Mouse (Mus musculus): ENCODE results near the gene Snx4. TPM values are rescaled to one million over a fixed set of nuclear protein-coding genes. Genes with fewer than 3 reads are reported as not detected.

The Snx4 gene
- total and polyA plus RNA-seq, 3 experiments, result 33.2 to 56.3 (median 47.0) TPM

DNA sequence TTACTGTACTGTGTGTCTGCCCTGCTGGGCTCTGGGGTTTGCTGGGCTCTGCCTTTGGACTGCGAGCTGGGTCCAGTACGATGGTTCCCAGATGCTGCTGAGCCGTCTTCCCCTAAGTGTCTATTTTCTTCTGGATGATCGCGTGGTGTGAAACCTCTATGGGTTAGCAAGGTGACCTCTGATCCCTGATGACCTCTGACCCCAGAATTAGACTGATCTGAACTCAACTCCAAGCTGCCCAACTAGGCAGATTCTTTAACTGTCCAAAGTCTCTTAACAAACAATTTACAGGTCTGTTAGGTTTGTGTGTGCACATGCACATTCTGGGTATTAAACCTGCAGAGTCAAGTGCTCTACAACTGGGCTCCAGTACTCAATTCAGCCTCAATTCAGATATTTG, 91.9 kb downstream of the Snx4 start:
- no peak for ATAC-seq (ENCODE audit: extremely low read depth, insufficient number of reproducible peaks, low FRiP score, poor library complexity, severe bottlenecking)
- no peak for DNase-seq (ENCODE audit: low spot score)
- Histone ChIP-seq H3K27me3 (ENCODE audit: insufficient read depth, low read length) (peaks cover 55% of the 10 kb centered on the region), H3K4me1 (ENCODE audit: insufficient read depth, low read depth, low read length) (peaks cover 14% of the 10 kb centered on the region), H3K36me3 (replicated peaks) (no peaks in the 10 kb centered on the region), H3K9me3 (replicated peaks) (no peaks in the 10 kb centered on the region), H3K4me3 (ENCODE audit: low read depth, low read length) (no peak overlapping the region)
- TF ChIP-seq TAL1 (conservative IDR thresholded peaks at IDR 0.05; ENCODE audit: low read depth, low read length) (no peak), CTCF (IDR thresholded peaks at IDR 0.05; ENCODE audit: low read depth, low read length) (no peak)

GRCm38 (mm10) chr16:33343601-33344000, 92.4 kb downstream of the Snx4 start:
- no peaks in the 10 kb centered on the region for H3K9me3 ChIP-seq (replicated peaks)
- DNase-seq (ENCODE audit: low spot score) (no peak), ATAC-seq (ENCODE audit: extremely low read depth, insufficient number of reproducible peaks, low FRiP score, poor library complexity, severe bottlenecking) (no peak)
- peaks cover 14% of the 10 kb centered on the region for H3K4me1 ChIP-seq (ENCODE audit: insufficient read depth, low read depth, low read length)
- TF ChIP-seq GATA1 (IDR thresholded peaks at IDR 0.05; ENCODE audit: borderline replicate concordance, low read length) (no peak), GATA2 (IDR thresholded peaks at IDR 0.05; ENCODE audit: borderline replicate concordance, low read depth, low read length) (no peak), CTCF (IDR thresholded peaks at IDR 0.05; ENCODE audit: low read depth, low read length) (no peak), POLR2AphosphoS5 (IDR thresholded peaks at IDR 0.05; ENCODE audit: insufficient replicate concordance, low read depth, low read length) (no peak), TAL1 (conservative IDR thresholded peaks at IDR 0.05; ENCODE audit: low read depth, low read length) (no peak)
- H3K4me3 ChIP-seq (ENCODE audit: low read depth, low read length), result no peak overlapping the region
- H3K27me3 ChIP-seq (ENCODE audit: insufficient read depth, low read length), result peaks cover 53% of the 10 kb centered on the region
- no peaks in the 10 kb centered on the region for H3K36me3 ChIP-seq (replicated peaks)

GRCm38 (mm10) chr16:33344379-33344778, 93.1 kb downstream of the Snx4 start:
- DNase-seq (ENCODE audit: low spot score) (no peak), ATAC-seq (ENCODE audit: extremely low read depth, insufficient number of reproducible peaks, low FRiP score, poor library complexity, severe bottlenecking) (no peak)
- H3K4me3 ChIP-seq (ENCODE audit: low read depth, low read length), result no peak overlapping the region
- no peaks in the 10 kb centered on the region for H3K9me3 ChIP-seq (replicated peaks)
- peaks cover 52% of the 10 kb centered on the region for H3K27me3 ChIP-seq (ENCODE audit: insufficient read depth, low read length)
- H3K36me3 ChIP-seq (replicated peaks), result no peaks in the 10 kb centered on the region
- H3K4me1 ChIP-seq (ENCODE audit: insufficient read depth, low read depth, low read length), result peaks cover 14% of the 10 kb centered on the region
- TF ChIP-seq POLR2AphosphoS5 (IDR thresholded peaks at IDR 0.05; ENCODE audit: insufficient replicate concordance, low read depth, low read length) (no peak), TAL1 (conservative IDR thresholded peaks at IDR 0.05; ENCODE audit: low read depth, low read length) (no peak), GATA1 (IDR thresholded peaks at IDR 0.05; ENCODE audit: borderline replicate concordance, low read length) (no peak), GATA2 (IDR thresholded peaks at IDR 0.05; ENCODE audit: borderline replicate concordance, low read depth, low read length) (no peak), CTCF (IDR thresholded peaks at IDR 0.05; ENCODE audit: low read depth, low read length) (no peak)

GRCm38 (mm10) chr16:33344875-33345274, 93.6 kb downstream of the Snx4 start:
- ATAC-seq (ENCODE audit: extremely low read depth, insufficient number of reproducible peaks, low FRiP score, poor library complexity, severe bottlenecking) (no peak), DNase-seq (ENCODE audit: low spot score) (no peak)
- H3K9me3 ChIP-seq (replicated peaks), result no peaks in the 10 kb centered on the region
- H3K4me1 ChIP-seq (ENCODE audit: insufficient read depth, low read depth, low read length), result peaks cover 14% of the 10 kb centered on the region
- no peak overlapping the region for H3K4me3 ChIP-seq (ENCODE audit: low read depth, low read length)
- peaks cover 51% of the 10 kb centered on the region for H3K27me3 ChIP-seq (ENCODE audit: insufficient read depth, low read length)
- no peak for TF ChIP-seq POLR2AphosphoS5 (IDR thresholded peaks at IDR 0.05; ENCODE audit: insufficient replicate concordance, low read depth, low read length)
- no peak for TF ChIP-seq TAL1 (conservative IDR thresholded peaks at IDR 0.05; ENCODE audit: low read depth, low read length)
- no peak for TF ChIP-seq CTCF (IDR thresholded peaks at IDR 0.05; ENCODE audit: low read depth, low read length)
- no peak for TF ChIP-seq GATA1 (IDR thresholded peaks at IDR 0.05; ENCODE audit: borderline replicate concordance, low read length)
- TF ChIP-seq GATA2 (IDR thresholded peaks at IDR 0.05; ENCODE audit: borderline replicate concordance, low read depth, low read length), result no peak
- no peaks in the 10 kb centered on the region for H3K36me3 ChIP-seq (replicated peaks)

- no peak for ATAC-seq (ENCODE audit: extremely low read depth, insufficient number of reproducible peaks, low FRiP score, poor library complexity, severe bottlenecking)
- Histone ChIP-seq H3K27me3 (ENCODE audit: insufficient read depth, low read length) (peaks cover 39% of the 10 kb centered on the region), H3K9me3 (replicated peaks) (no peaks in the 10 kb centered on the region), H3K36me3 (replicated peaks) (no peaks in the 10 kb centered on the region), H3K4me1 (ENCODE audit: insufficient read depth, low read depth, low read length) (peaks cover 14% of the 10 kb centered on the region), H3K4me3 (ENCODE audit: low read depth, low read length) (no peak overlapping the region)
- DNase-seq (ENCODE audit: low spot score), result no peak
- TF ChIP-seq TAL1 (conservative IDR thresholded peaks at IDR 0.05; ENCODE audit: low read depth, low read length) (no peak), GATA2 (IDR thresholded peaks at IDR 0.05; ENCODE audit: borderline replicate concordance, low read depth, low read length) (no peak), POLR2AphosphoS5 (IDR thresholded peaks at IDR 0.05; ENCODE audit: insufficient replicate concordance, low read depth, low read length) (no peak), GATA1 (IDR thresholded peaks at IDR 0.05; ENCODE audit: borderline replicate concordance, low read length) (no peak), CTCF (IDR thresholded peaks at IDR 0.05; ENCODE audit: low read depth, low read length) (no peak)
These were observed 95.1 kb downstream of the Snx4 start for GRCm38 (mm10) chr16:33346376-33346775.

DNA sequence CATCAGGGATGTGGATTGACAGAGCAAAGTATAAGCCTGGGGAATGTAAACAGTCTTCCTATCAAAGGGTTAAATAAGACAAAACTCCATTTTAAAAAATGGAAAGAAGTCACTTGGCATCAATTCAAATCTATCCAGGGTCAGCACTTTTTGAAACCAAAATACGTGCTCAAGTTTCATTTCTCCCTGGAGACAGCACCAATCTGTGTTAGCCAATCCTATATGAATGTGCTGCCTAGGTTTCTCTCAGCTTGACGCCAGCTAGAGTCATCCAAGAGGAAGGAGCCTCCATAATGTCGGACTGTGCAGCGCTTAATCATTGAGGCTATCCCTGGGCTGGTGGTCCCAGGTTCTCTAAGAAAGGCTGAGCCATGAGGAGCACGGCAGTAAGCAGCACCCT, 95.9 kb downstream of the Snx4 start:
- no peak for ATAC-seq (ENCODE audit: extremely low read depth, insufficient number of reproducible peaks, low FRiP score, poor library complexity, severe bottlenecking)
- no peak for DNase-seq (ENCODE audit: low spot score)
- no peak for TF ChIP-seq POLR2AphosphoS5 (IDR thresholded peaks at IDR 0.05; ENCODE audit: insufficient replicate concordance, low read depth, low read length)
- no peak for TF ChIP-seq TAL1 (conservative IDR thresholded peaks at IDR 0.05; ENCODE audit: low read depth, low read length)
- no peak for TF ChIP-seq CTCF (IDR thresholded peaks at IDR 0.05; ENCODE audit: low read depth, low read length)
- TF ChIP-seq GATA2 (IDR thresholded peaks at IDR 0.05; ENCODE audit: borderline replicate concordance, low read depth, low read length), result no peak
- TF ChIP-seq GATA1 (IDR thresholded peaks at IDR 0.05; ENCODE audit: borderline replicate concordance, low read length), result no peak
- H3K27me3 ChIP-seq (ENCODE audit: insufficient read depth, low read length), result peaks cover 37% of the 10 kb centered on the region
- H3K4me1 ChIP-seq (ENCODE audit: insufficient read depth, low read depth, low read length), result peaks cover 14% of the 10 kb centered on the region
- no peaks in the 10 kb centered on the region for H3K9me3 ChIP-seq (replicated peaks)
- no peaks in the 10 kb centered on the region for H3K36me3 ChIP-seq (replicated peaks)
- no peak overlapping the region for H3K4me3 ChIP-seq (ENCODE audit: low read depth, low read length)

Other genes with a start within 250 kb of the Snx4 start
- 1.1 and 1.5 TPM in 2 replicates for gene Iqcg, start 195.2 kb upstream of the Snx4 start, total RNA-seq (2014; fragmentation: Nextera tagmentation)
- gene Iqcg, start 195.2 kb upstream of the Snx4 start, total RNA-seq (2017), result 0.98 and 1.5 TPM in 2 replicates
- gene Iqcg, start 195.2 kb upstream of the Snx4 start, polyA plus RNA-seq (2012), result 2.1 and 2.6 TPM in 2 replicates
- gene Rpl35a, start 195.0 kb upstream of the Snx4 start, total RNA-seq (2014; fragmentation: Nextera tagmentation), result 632 and 642 TPM in 2 replicates
- 1,492 and 1,659 TPM in 2 replicates for gene Rpl35a, start 195.0 kb upstream of the Snx4 start, total RNA-seq (2017)
- gene Rpl35a, start 195.0 kb upstream of the Snx4 start, polyA plus RNA-seq (2012), result 133 and 159 TPM in 2 replicates
- 1.8 and 3.4 TPM in 2 replicates for gene Lmln, start 188.9 kb upstream of the Snx4 start, total RNA-seq (2014; fragmentation: Nextera tagmentation)
- gene Lmln, start 188.9 kb upstream of the Snx4 start, total RNA-seq (2017), result 3.1 and 3.2 TPM in 2 replicates
- gene Lmln, start 188.9 kb upstream of the Snx4 start, polyA plus RNA-seq (2012), result 0.21 and 0.57 TPM in 2 replicates
- 9.4 and 11.7 TPM in 2 replicates for gene Osbpl11, start 66.4 kb upstream of the Snx4 start, total RNA-seq (2014; fragmentation: Nextera tagmentation)
- gene Osbpl11, start 66.4 kb upstream of the Snx4 start, total RNA-seq (2017), result 18.4 and 20.8 TPM in 2 replicates
- gene Osbpl11, start 66.4 kb upstream of the Snx4 start, polyA plus RNA-seq (2012), result 3.1 and 3.7 TPM in 2 replicates
- 97.3 and 97.8 TPM in 2 replicates for gene Zfp148, start 129.4 kb downstream of the Snx4 start, total RNA-seq (2014; fragmentation: Nextera tagmentation)
- 21.6 and 26.8 TPM in 2 replicates for gene Zfp148, start 129.4 kb downstream of the Snx4 start, total RNA-seq (2017)
- gene Zfp148, start 129.4 kb downstream of the Snx4 start, polyA plus RNA-seq (2012), result 5.5 and 5.7 TPM in 2 replicates